Mouse (Mus musculus): ENCODE results near the gene Ing5. TPM values are rescaled to one million over a fixed set of nuclear protein-coding genes. Genes with fewer than 3 reads are reported as not detected.
A peak's percentile ranks its signal among the peaks of the same experiment; 100 is the strongest.
"Not testable (repeated sequence)": the region's sequence is repeated elsewhere in the genome, so short reads cannot be mapped to it uniquely, and the experiment has no call there.

The Ing5 gene
- polyA plus RNA-seq, 1 experiment: 11.0 TPM

DNA sequence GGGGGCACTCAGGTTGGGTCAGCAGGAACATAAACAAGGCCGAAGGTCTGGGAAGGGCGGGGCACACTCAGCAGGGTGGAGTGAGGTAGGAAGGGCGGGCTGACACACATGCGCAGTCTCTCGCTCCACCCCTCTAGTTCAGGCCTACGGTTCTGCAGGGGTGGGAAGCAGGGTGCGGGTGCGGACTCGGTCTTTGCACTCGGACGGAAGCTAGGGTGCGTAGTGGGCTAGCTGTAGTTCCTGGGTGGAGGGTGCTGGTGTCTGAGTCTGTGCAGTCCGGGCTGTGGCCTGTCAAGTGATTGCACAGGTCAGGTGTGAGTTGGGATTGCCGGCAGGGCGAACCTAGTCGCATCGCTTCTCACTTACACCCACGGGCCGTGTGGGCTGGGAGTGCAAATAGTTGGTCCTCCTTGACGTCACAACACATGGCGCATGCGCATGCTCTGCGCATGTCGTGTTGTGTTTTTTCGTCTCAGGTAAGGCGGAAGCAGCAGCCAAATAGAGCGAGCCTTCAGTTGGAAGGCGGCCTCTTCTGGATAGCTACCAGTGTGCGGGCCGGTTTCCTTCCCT is 21.4 kb downstream of the Ing5 start:
- Histone ChIP-seq H3K27ac (ENCODE audit: control insufficient read depth, insufficient read depth, low read length) (peak overlapping the region; percentile 91), H3K4me3 (ENCODE audit: control insufficient read depth, insufficient read depth, low read length) (peak overlapping the region; percentile 66), H3K36me3 (ENCODE audit: control insufficient read depth, insufficient read depth, low read length) (no peaks in the 10 kb centered on the region), H3K27me3 (ENCODE audit: control insufficient read depth, insufficient read depth, low read length) (no peaks in the 10 kb centered on the region), H3K4me1 (replicated peaks; ENCODE audit: control insufficient read depth, insufficient read depth, low read length) (peaks cover 13% of the 10 kb centered on the region)
- WGBS: 0% methylated on average over 30 of the region's 30 CpGs
- peak; percentile 92 for DNase-seq
- TF ChIP-seq POLR2A (IDR thresholded peaks at IDR 0.05; ENCODE audit: control insufficient read depth, extremely low read depth, insufficient read depth, low read length, poor library complexity) (peak; percentile 91), CTCF (IDR thresholded peaks at IDR 0.05; ENCODE audit: borderline replicate concordance, control insufficient read depth, extremely low read depth, insufficient read depth, low read length, poor library complexity) (no peak)

DNA sequence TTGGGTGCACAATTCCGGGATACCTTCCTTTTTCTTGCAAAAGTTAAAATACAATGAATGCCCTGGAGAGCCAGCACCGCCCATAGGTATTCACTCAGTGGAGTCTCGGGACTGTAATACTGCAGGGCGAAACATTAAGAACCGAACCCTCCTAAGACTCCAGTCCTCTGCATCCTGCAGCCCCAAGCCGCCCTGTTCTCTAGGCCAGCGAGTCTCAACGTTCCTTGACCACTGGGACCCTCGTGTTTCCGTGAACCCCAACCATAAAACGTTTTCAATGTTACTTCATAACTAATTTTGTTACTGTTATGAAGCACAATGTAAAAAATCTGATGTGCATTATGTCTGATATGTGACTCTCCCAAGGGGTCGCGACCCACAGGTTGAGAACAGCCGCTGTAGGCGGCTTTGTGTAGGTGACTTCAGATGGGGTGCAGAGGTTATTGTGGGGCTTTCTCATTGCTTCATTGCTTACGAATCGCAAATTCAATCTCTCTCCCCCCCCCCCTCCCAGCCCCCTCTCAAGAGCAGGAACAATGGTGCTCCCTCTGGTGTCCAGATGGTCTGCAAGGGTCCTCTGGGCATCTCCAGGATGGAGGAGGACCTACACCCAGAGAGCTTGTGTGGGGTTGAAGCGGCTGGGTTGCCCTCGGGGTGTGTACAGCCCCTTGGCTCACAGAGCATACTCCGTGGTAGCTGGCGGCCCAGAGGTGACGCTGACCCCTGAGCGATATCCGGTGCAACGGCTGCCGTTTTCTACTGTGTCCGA is 22.2 kb downstream of the Ing5 start:
- TF ChIP-seq POLR2A (IDR thresholded peaks at IDR 0.05; ENCODE audit: control insufficient read depth, extremely low read depth, insufficient read depth, low read length, poor library complexity): no peak
- TF ChIP-seq CTCF (IDR thresholded peaks at IDR 0.05; ENCODE audit: borderline replicate concordance, control insufficient read depth, extremely low read depth, insufficient read depth, low read length, poor library complexity): no peak
- Histone ChIP-seq H3K36me3 (ENCODE audit: control insufficient read depth, insufficient read depth, low read length) (no peaks in the 10 kb centered on the region), H3K27ac (ENCODE audit: control insufficient read depth, insufficient read depth, low read length) (peak overlapping the region; percentile 91), H3K4me3 (ENCODE audit: control insufficient read depth, insufficient read depth, low read length) (peak overlapping the region; percentile 33), H3K27me3 (ENCODE audit: control insufficient read depth, insufficient read depth, low read length) (no peaks in the 10 kb centered on the region), H3K4me1 (replicated peaks; ENCODE audit: control insufficient read depth, insufficient read depth, low read length) (peaks cover 13% of the 10 kb centered on the region)
- peak; percentile 21 for DNase-seq
- WGBS: 54% methylated on average over 27 of the region's 27 CpGs

DNA sequence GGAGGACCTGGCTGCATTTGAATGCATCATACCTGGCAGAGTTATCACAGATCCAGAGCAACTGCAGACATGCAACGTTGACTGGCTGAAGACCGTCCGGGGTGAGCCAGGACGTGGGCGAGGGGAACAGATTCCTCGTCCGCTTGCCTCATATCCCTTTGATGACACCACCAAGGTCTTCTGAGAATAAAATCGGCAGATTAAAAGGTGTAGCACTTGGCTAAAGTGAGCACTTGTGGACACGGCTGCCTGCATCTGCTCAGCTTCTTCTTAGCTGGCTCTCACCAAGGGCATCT is 22.7 kb downstream of the Ing5 start:
- H3K36me3 ChIP-seq (ENCODE audit: control insufficient read depth, insufficient read depth, low read length): no peaks in the 10 kb centered on the region
- H3K4me3 ChIP-seq (ENCODE audit: control insufficient read depth, insufficient read depth, low read length): no peak overlapping the region
- TF ChIP-seq CTCF (IDR thresholded peaks at IDR 0.05; ENCODE audit: borderline replicate concordance, control insufficient read depth, extremely low read depth, insufficient read depth, low read length, poor library complexity) (no peak), POLR2A (IDR thresholded peaks at IDR 0.05; ENCODE audit: control insufficient read depth, extremely low read depth, insufficient read depth, low read length, poor library complexity) (no peak)
- H3K27ac ChIP-seq (ENCODE audit: control insufficient read depth, insufficient read depth, low read length): no peak overlapping the region
- H3K4me1 ChIP-seq (replicated peaks; ENCODE audit: control insufficient read depth, insufficient read depth, low read length): peaks cover 13% of the 10 kb centered on the region
- WGBS: 96% methylated on average over 9 of the region's 9 CpGs
- no peak for DNase-seq
- no peaks in the 10 kb centered on the region for H3K27me3 ChIP-seq (ENCODE audit: control insufficient read depth, insufficient read depth, low read length)

DNA sequence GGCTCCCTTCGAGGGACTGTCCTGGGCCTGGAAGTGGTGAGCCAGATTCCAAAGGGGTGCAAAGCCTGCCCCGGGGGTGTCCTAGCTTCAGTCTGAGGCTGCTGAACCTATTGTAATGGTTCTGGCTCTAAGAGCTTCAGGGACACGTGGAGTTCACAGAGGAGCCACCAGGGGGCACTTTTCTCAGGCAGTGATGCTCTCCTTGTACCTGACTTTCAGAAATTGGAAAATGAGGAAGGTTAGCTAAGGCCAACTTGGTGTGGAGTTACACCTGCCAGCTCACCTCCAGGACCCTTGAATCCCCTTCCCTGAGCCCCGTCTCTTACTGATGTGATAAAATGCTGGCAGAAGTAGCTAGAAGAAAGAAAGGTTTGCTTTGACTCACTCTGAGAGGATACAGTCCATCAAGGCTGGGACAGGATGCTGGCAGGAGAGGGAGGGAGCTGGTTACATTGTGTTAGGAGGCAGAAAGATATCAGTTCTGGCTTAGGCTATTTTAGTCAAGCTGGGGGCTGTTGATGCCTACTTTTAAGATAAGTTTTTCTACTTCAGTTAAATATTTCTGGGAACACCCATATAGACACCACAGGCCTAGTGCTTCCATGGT is 29.1 kb downstream of the Ing5 start:
- H3K27me3 ChIP-seq (ENCODE audit: control insufficient read depth, insufficient read depth, low read length); H3K27ac ChIP-seq (ENCODE audit: control insufficient read depth, insufficient read depth, low read length); H3K4me1 ChIP-seq (replicated peaks; ENCODE audit: control insufficient read depth, insufficient read depth, low read length); H3K4me3 ChIP-seq (ENCODE audit: control insufficient read depth, insufficient read depth, low read length); DNase-seq; H3K36me3 ChIP-seq (ENCODE audit: control insufficient read depth, insufficient read depth, low read length): not testable (repeated sequence)
- WGBS: 83% methylated on average over 2 of the region's 4 CpGs

DNA sequence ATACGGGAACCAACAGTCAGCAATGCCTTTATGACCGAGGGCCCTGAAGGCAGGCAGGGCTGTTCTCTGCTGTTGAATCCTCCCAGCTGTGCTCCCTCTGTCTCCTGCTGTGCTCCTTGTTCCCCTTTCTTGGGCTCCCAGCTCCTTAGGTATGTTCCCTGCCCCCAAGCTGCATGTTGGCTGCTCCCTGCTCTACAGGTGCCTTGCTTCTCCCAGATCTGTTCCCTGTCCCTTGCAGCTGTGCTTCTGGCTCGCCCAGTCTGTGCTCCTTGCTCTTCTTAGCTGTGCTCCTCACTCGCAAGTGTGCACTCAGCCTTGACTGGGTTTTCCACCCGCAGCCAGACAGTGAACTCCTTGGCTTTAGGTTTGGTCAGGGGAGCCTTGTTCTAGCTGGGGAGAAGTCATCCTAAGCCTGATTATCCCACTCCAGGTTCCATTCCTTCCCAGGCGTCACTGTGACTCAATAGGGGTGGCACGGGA is 30.9 kb downstream of the Ing5 start:
- DNase-seq: no peak
- Histone ChIP-seq H3K36me3 (ENCODE audit: control insufficient read depth, insufficient read depth, low read length) (peaks cover 6% of the 10 kb centered on the region; the same call in 1 of the 2 replicates), H3K27ac (ENCODE audit: control insufficient read depth, insufficient read depth, low read length) (no peak overlapping the region), H3K27me3 (ENCODE audit: control insufficient read depth, insufficient read depth, low read length) (no peaks in the 10 kb centered on the region), H3K4me1 (replicated peaks; ENCODE audit: control insufficient read depth, insufficient read depth, low read length) (no peaks in the 10 kb centered on the region), H3K4me3 (ENCODE audit: control insufficient read depth, insufficient read depth, low read length) (no peak overlapping the region)
- WGBS: 97% methylated on average over 7 of the region's 7 CpGs
- TF ChIP-seq POLR2A (IDR thresholded peaks at IDR 0.05; ENCODE audit: control insufficient read depth, extremely low read depth, insufficient read depth, low read length, poor library complexity) (no peak), CTCF (IDR thresholded peaks at IDR 0.05; ENCODE audit: borderline replicate concordance, control insufficient read depth, extremely low read depth, insufficient read depth, low read length, poor library complexity) (no peak)

DNA sequence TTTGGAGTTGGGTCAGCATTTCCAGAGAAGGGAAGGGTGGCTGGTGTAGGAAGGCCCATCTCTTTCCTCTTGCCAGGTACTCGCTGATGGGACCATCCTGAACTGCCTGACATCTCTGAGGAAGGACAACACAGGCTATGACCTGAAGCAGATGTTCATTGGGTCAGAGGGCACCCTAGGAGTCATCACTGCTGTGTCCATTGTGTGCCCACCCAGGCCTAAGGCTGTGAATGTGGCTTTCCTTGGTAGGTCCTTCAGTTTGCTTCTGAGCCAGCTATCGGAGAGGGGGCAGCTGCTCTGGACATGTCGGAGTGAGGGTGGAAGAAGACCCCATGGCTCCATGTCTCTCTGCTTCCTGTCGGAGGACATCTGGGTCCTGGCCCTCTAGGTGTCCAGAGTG is 31.4 kb downstream of the Ing5 start:
- Histone ChIP-seq H3K27me3 (ENCODE audit: control insufficient read depth, insufficient read depth, low read length) (no peaks in the 10 kb centered on the region), H3K4me3 (ENCODE audit: control insufficient read depth, insufficient read depth, low read length) (no peak overlapping the region), H3K36me3 (ENCODE audit: control insufficient read depth, insufficient read depth, low read length) (peaks cover 6% of the 10 kb centered on the region; the same call in 1 of the 2 replicates), H3K4me1 (replicated peaks; ENCODE audit: control insufficient read depth, insufficient read depth, low read length) (no peaks in the 10 kb centered on the region), H3K27ac (ENCODE audit: control insufficient read depth, insufficient read depth, low read length) (no peak overlapping the region)
- 100% methylated on average over 4 of the region's 4 CpGs for WGBS
- DNase-seq: no peak
- TF ChIP-seq POLR2A (IDR thresholded peaks at IDR 0.05; ENCODE audit: control insufficient read depth, extremely low read depth, insufficient read depth, low read length, poor library complexity): no peak
- no peak for TF ChIP-seq CTCF (IDR thresholded peaks at IDR 0.05; ENCODE audit: borderline replicate concordance, control insufficient read depth, extremely low read depth, insufficient read depth, low read length, poor library complexity)

Measured in thymus, adult 2 months (tissue).